Mouse (Mus musculus) kidney, postnatal 4 days (tissue): ENCODE data around the gene Mast3.
"Not testable (repeated sequence)": the region's sequence is repeated elsewhere in the genome, so short reads cannot be mapped to it uniquely, and the experiment has no call there.

Source experiments
- DNase-seq, 2 experiments: peaks; one replicate each; pipeline ENCODE4 v3.0.0; 2021; ENCODE audit warnings: mixed read lengths in 2 of 2

The Mast3 gene

DNA sequence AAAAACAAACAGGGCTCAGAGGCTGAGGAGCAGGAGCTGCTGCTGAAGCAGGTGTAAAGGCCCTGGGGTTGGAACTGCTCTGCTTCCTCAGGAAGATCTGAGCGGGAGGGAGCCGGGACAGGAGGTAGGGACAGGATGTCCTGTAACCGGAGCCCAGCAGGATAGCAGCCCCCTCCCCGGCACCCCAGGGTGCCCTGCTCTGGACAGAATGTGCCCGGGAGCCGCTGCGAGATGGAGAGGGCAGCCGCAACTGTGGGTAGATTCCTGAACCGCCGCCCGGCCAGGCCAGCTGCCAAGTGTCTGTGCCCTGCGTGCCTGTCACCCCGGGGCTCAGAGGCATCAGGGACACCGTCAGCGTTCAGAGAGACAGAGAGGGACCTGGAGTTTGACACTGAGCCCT, 28.7 kb upstream of the Mast3 start:
- peak in 1 of 2 experiments; percentile 41 for DNase-seq

DNA sequence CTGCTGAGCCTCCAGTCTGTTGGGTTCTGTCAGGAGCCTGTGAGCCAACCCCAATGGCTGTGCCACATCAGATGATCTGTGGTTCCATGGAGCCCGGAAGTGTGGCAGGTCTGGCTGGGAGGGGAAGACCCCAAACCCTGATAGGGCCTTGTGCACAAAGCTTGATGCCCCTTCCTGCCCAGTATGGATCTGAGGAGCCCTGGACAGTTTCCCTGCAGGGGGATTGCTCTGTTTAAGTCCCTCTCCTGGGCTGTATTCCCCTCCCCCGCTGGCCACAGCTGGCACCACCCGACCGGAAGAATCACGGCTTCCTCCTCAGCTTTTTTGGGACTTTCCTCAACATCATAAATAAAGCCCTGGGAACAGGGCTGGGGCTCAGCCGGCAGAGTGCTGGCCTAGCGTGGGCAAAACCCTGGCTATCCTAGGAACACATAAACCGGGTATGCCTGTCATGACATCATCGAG, 28.2 kb upstream of the Mast3 start:
- peak; percentile 62 to 71 for DNase-seq

DNA sequence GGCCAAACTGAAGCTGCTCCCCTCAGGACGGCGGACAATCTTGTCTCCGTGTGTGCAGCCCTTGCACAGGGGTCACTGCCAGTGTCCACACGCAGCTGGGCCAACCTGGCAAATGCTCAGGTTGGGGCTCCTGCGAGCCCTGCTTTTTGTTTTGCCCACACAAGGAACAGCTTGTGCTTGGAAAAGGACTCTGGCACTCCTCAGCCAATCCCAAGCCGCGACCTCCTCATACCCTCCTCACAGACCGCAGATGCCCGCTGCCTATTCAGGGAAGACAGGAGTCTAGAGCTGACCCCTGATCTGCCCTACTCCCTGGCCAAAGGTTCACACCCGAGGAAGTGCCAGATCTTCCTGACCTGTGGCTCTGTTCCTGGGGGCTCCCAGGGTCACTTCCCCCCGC, 27.5 kb upstream of the Mast3 start:
- no peak for DNase-seq

DNA sequence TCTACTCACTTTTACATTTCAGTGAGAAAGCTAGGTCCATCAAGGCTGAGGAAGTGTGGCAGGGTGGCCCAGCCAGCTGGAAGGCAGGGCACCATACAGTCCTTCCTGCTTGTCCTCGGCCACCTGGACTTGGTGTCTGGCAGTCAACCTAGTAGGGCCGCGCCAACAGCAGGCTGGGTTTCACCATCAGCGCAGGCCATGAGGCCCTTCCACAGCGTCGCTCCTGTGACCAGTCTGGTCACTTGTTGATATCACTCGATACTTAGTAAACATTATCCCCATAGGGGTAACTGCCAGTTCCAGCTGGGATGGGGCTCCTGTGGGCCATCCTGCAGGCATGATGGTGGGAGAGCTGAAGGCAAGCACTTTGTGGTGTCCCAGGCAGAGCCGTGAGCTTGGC, 26.7 kb upstream of the Mast3 start:
- no peak for DNase-seq

DNA sequence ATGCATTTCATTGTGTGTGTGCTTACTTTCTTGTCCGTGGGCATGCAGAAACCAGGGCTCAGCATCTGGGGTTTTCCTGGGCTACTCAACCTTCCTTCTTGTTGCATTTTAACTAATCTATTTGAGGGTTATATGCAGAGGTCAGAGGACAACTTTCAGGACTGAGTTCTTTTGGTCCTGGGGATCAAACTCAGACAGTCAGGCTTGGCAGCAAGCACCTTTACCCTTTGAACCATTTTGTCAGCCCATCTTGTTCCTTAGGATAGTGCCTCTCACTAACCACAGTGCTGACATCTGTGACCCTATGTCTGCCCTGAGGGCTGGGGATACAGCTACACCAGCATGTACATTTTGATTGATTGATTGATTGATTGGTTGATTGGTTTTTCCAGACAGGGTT, 22.9 kb upstream of the Mast3 start:
- DNase-seq, result no peak

DNA sequence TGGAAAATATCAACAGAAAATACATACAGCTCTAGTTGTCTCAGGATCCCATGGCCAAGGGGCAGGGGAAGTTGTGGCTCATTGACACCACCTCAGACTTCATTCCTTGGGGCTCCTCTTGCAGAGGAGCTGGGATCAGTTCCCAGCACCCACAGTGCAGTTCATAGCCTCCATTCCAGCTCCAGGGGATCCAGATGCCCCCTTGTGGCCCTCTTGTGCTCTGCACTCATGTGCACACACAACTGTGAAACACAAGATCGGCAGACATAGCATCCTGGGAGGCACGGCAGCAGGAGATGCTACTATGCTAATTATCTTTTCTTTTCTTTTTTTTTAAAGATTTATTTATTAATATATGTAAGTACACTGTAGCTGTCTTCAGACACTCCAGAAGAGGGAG, 22.2 kb upstream of the Mast3 start:
- DNase-seq, result no peak

DNA sequence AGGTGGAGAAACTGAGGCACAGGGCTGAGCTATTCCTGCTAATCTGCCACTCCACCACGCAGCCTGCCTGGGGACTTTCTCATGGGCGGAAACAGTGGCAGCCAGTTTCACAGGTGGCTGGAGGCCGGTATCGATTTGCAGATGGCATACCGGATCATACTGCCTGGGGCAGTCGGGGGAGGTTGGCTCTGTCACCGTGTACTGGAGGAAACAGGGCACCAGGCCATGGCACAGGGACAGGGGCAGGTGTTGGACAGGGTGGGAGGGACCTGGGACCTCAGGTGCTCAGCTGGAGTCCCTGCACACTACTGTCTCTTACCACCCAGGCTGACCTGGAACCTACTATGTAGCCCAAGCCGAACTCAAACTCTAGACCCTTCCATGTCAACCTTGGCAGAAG, 21.0 kb upstream of the Mast3 start:
- DNase-seq, result no peak

DNA sequence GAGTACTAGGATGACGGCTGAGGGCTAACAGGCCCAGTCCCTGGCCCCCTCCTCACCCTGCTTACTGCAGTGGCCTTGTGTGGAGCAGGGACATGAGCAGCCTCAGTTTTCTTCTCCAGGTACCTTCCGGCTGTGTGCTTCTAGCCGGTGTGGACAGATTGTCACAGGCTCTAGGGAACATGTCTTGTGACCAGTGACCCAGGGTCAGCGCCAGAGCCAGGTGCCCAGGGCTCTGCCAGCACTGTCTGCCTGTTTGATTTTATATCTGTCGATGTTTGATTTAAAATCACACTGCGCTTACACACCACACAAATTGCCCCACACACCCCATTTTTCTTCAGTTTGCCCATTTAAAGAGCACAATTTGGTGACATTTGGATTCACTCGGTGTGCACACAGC, 18.9 kb upstream of the Mast3 start:
- DNase-seq, result no peak

DNA sequence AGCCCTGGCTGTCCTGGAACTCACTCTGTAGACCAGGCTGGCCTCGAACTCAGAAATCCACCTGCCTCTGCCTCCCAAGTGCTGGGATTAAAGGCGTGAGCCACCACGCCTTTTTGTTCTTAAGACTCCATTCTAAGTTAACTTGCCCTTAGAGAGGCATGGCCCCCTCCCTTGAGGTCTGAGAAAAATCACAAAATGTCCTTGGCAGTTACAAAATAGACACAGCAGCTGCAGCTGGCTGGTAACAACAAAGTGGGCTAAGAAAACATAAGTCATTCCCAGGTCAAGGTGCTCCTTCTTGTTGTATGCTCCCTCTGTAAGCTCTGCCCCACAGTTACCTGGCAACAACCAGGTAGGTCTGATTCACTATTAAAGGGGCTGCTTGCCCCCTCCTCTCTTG, 17.7 kb upstream of the Mast3 start:
- DNase-seq, result not testable (repeated sequence)

DNA sequence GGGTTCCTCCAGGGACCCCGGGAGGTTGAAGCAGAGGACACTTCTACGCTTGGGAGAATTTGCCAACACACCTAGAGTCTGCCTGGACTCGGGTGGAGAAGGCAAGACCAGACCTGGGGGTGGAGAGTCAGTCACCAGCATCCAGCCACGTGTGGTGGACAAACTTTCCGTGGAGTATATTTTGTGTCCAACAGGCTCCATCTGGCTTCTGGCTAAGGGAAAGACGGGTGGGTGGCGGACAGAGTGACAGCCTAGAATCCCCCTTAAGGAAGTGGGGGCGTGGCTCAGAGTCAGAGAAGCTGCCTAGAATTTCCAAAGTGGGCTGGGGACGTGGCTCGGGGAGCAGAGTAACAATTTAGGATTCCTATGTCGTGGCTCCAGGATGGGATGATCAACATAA, 17.1 kb upstream of the Mast3 start:
- peak; percentile 29 to 43 for DNase-seq

DNA sequence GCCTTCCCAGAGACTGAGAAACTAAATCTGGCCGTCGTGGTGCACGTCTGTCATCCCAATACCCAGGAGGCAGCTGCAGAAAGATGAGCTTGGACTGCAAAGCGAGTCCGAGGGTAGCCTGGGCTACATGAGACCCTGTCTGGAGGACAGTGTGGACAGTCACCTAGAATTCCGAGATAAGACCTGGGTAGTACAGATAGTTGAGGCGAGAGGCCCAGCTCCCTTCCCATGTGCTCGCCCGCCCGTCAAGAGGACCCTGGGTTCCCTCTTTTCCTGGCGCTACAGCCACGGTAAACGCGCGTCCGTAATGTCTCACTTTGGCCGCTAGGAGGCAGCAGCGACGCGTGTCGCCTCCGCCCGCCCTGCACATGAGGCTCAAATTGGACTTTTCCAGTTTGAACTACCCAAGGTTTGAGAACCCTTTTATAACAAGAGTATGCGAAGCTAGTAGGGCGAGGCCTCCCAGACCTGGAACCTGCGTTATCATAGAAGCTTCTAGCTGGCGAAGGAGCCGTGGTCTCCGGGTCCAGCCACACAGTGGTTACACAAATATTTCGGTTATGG, 16.6 kb upstream of the Mast3 start:
- peak; percentile 82 to 87 for DNase-seq

DNA sequence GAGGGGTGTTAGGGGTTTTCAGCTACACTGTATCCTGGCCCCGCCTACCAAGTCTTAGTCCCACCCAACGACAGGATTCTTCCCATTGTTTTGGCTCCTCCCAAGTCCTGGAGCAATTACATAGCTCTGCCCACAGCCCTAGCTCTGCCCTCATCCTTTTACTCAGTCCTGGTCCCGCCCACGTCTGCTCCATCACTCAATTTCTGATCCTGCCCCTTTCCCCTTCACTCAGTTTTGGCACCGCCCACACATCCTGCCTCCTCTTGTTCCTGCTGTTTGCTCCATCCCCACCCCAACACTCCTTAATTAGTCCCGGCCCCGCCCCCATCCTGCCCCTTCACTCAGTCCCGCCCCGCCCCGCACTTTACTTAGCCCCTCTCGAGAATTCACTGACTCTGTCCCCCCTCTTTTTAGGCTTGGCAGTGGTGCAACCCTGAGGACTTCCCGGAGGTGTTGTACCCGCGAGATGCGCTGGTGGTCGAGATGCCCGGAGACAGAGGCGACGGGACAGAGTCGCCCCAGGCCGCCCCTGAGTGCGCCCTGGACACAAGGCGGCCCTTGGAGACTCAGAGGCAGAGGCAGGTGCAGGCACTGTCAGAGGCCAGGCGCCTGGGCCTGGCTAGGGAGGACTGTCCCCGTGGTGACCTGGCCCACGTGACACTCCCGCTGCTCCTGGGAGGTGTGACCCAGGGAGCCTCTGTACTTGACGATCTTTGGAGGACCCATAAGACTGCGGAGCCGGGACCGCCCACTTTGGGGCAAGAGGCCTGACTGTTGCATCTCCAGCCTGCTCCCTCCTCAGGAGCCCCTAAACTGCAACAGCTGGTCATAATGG, 15.5 kb upstream of the Mast3 start:
- DNase-seq, result peak; percentile 86 to 92

DNA sequence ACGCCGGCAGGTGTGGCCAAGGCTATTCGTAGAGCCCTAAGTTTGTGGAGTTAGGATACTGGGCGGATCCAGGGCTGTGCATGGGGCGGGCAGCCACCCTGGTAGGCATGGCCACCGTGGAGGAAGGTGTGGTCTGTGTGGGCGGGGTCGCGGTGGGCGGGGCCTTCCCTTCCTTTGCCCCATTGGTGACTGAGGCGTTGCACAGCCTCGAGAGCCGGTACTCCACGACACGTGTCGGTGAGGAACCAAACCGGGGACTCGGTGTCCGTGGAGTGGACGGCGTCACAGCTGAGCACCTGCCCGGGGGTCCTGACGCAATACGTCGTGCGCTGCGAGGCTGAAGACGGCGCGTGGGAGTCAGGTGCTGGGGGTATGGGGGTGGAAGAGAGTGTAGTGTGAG, 11.8 kb upstream of the Mast3 start:
- DNase-seq, result peak; percentile 73 to 79

DNA sequence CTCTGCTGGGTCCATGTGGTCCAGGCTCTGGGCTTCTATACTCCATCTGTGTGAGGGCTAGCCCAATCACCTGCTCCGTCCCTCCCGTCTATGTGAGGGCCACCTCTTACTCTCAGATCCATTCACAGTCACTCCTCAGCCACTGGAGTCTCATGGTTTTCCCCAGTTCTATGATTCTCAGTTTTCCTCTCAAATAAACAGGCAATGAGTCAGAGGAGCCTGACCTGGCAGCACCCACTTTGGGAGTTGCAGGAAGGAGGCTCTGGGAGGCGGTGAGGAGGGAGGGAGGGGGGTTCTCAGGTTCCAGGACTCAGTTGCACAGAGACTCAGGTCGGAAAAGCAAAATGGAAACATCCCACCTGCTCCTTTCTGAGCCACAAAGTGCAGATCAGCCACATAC, 8.0 kb upstream of the Mast3 start:
- no peak for DNase-seq

DNA sequence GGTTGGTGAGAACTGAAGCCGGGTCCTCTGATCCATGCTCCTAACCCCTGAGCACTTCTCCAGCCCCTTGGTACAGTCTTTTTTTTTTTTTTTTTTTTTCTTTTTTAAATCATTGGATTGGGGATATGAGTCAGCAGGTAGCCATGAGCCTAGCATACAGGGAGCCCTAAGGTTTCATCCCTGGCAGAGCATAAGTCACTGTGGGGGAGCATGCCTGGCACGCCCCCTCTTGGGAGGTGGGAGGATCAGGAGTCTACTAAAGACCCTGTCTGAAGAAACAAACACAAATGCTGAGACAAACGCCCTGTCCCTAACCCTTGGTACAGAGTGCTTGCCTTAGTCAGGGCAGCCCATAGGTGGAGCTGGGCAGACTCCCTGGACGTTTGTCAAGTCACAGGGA, 7.2 kb upstream of the Mast3 start:
- DNase-seq, result no peak

DNA sequence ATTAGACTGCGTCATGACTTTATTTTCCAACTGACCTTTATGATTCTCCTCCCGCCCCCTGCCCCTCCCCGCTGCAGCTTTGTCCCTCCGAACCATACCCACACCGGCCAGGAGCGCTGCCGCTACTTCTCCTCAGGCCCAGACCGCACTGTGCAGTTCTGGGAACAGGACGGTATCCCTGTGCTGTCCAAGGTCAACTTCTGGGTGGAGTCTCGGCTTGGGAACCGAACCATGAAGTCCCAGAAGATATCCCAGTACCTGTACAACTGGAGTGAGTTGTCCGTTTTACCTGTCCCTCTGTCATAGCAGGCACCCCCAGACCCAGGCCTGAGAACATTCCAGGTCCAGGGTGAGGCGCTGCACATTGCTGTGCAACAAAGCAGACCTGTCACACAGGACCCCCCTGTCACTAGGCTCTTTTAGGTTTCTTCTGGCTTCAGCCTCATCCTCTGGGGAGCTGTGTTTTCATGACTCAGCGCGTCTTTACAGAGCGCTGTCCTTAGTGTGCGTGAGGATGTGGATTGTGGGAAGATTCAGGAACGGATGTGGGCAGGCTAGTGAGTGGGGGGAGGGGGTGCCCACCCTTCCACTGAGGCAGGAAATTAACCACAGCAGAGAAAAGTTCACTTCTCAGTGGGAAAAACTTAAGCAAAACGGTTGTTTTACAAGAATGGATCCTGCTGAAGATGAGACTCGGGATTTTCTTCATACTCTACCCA, 6.3 kb upstream of the Mast3 start:
- DNase-seq, result no peak

DNA sequence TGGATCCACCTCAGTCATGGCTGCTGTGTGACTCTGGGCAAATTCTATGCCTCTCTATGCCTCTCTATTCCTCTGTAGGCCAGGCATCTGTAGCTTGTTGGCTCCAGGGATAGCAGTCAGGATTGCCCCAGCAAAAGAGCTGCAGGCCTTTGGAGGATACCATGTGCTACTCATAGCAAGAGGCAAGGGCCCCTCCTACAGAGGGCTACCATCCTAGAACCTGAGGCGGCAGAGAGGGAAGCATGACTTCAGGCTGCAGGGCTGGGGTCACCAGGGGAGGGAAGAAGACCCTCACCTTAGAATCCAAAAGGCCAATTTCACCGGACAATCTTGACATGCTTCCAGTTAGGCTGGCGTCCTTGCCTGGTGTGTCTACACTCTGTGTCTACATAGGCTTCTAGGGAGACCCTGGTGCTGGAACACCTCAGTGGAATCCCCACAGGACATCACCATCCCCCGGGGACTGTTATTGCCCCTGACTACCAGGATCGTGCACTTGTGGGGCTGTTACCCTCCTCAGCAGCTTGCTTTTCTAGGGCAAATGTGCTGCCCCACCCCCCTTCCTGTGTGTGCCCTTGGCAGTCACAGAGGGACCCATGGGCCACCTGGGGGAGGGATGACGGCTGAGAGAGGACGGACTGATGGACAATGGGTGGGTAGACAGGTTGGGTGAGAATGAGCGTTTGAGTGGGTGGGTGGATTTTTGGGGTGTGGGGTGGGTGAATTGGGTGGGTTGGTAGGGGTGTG, 4.3 kb upstream of the Mast3 start:
- no peak for DNase-seq

DNA sequence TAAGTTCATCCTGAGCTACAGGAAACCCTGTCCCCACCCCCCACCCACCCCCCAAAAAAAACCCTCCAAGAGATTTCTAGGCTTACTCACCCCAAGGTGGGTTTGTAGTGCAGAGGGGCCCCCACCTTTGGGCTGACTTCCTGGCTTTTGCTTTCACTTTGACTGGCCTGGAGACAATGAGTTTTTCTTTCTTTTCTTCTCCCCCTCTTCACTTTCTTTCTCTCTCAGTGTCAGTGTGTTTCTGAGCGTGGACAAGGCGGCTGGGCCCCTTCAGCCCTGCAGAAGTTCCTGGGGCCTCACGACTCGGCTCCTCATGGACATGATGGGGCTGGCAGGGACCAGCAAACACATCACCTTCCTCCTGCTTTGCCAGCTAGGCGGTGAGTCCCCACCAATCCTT, 3.4 kb upstream of the Mast3 start, which contains the start of gene Il12rb1:
Il12rb1 (plus strand) TSS at position 211 of the 400 bp plus-strand sequence.
- DNase-seq, result no peak

DNA sequence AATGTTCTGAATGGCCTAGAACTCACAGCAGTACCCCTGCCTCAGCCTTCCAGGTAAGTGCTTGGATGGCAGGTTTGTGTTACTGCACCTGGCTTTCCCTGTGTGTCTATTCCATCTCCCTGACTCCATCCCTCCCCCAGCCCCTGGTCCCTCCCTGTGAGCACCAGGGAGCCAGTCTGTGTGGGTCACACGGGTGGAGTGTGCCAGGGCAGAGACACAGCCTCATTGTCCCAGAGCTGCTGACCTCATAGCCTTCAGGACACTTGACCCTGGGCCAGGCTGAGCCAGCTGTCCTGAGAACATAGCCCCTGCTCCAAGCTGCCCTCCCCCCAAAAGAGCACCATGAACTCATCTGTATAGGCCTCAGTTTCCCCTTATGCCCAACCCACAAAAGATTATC, 2.5 kb upstream of the Mast3 start:
- no peak for DNase-seq

DNA sequence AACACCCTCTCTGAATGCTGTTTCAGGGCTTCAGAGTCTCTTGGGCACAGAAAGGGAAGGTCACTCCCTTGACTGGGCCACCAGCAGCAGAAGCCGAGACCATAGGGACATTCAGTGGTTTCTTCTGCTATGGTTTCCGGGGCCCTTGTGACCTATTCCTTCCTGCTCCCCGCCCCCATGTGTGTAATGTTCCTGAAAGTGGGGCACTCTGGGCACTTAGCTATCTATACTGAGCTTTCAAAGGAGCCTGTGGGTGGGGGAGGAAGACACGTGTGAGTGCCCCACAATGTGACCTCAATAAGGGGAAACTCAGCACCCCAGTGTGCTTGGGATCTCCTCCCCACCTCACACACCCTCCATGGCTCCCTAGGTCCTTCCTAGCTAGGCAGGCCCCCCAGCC, 1.7 kb upstream of the Mast3 start:
- no peak for DNase-seq

DNA sequence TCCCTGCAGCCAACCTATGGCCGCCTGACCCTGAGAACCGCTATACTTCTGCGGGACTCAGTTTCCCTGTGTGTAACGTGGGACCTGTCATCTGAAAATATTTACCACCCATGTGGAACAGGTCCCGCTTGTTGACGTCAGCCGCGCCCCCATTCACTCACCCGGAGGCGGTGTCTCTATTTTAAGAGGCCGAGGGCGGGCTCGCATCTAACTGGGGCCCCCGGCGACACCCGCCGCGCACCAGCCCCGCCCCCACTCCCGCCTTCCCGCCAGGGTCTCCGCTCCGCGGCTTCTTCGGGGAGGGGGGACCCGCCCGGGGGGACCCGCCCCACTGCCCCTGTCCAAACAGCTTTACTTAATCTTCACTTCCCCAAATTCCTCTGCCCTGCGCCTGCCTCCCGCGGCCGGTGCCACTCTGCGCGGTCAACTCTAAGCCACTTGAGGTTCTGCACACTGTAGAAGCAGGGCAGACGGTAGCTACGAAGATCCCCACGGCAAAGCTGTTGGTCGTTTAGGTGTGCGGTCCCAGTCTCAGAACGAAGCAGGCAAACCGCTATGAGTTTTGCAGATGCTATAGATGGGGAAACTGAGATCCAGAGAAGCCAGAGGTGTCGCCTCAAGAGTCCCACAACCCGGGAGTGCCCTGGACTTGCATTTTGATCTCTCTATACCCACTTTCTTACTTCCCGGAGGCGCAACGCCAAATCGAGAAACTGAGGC, 933 bp downstream of the Mast3 start:
- peak; percentile 53 to 61 for DNase-seq

DNA sequence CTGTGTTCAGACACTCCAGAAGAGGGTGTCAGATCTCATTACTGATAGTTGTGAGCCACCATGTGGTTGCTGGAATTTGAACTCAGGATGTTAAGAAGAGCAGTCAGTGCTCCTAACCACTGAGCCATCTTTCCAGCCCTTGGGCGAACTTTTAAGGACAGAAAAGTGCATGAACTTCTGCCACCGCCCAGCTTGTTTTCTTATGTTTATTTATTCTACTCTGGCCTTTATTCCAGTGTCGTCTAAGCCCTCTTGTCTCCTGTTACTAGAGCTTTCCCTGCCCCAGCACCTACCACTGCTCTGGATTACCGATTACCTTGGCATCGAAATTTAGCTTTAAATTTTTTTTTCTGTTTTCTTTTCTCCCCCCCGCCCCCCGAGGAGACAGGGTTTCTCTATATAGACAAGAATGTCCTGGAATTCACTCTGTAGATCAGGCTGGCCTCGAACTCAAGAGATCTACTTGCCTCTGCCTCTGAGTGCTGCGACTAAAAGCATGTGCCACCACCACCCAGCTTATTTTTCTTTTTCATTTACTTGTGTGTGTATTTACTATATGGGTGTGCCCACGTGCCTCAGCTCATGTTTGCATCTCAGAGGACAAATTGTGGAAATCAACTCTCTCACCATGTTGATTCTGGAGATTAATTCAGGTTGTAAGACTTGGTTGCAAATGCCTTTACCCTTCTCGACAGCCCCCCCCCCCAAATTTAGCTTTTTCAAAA, 1.9 kb downstream of the Mast3 start:
- DNase-seq, result no peak
